Mouse (Mus musculus) limb, embryonic 10.5 days (tissue): ENCODE results near the gene 1700013G24Rik. TPM values are rescaled to one million over a fixed set of nuclear protein-coding genes. Genes with fewer than 3 reads are reported as not detected.

Experiments
- DNase-seq: peaks from one replicate; pipeline ENCODE4 v3.0.0-alpha.2; 2017; ENCODE audit warnings: low spot score
- H3K27ac ChIP-seq: fragments of 300-500 bp; sonication (generic); 2 replicates; pipeline ENCODE4 v1.5.1; 2016; ENCODE audit warnings: mild to moderate bottlenecking
- H3K27me3 ChIP-seq: fragments of 300-500 bp; sonication (generic); 2 replicates; pipeline ENCODE4 v1.6.1; 2016; ENCODE audit warnings: low read depth, mild to moderate bottlenecking; ENCODE audit not compliant: poor library complexity, severe bottlenecking
- H3K36me3 ChIP-seq: fragments of 300-500 bp; sonication (generic); 2 replicates; pipeline ENCODE4 v1.6.1; 2016; ENCODE audit warnings: mild to moderate bottlenecking, moderate library complexity
- H3K4me1 ChIP-seq: fragments of 300-500 bp; sonication (generic); 2 replicates; pipeline ENCODE4 v1.6.1; 2016
- H3K4me3 ChIP-seq: fragments of 300-500 bp; sonication (generic); 2 replicates; pipeline ENCODE4 v1.5.1; 2016; ENCODE audit warnings: mild to moderate bottlenecking, moderate library complexity
- H3K9me3 ChIP-seq: fragments of 300-500 bp; sonication (generic); replicated peaks from 2 replicates; pipeline ENCODE4 v1.6.1; 2016; ENCODE audit warnings: mild to moderate bottlenecking
- WGBS: fragments of 180-500 bp; shearing (Covaris S2); methylation state at CpG from one replicate; pipeline ENCODE4 v1.1.7; 2016; 5-methylcytosine and 5-hydroxymethylcytosine counted together
- polyA plus RNA-seq: library from polyadenylated mRNA; unstranded; fragments of >200 nt; fragmentation: Nextera tagmentation; extraction: Ambion mirVana; gene quantifications from 2 replicates; pipeline ENCODE4 v1.2.1, GENCODE M21; 2016

1700013G24Rik gene
- polyA plus RNA-seq, 1 experiment from 2014 or later = not detected

DNA sequence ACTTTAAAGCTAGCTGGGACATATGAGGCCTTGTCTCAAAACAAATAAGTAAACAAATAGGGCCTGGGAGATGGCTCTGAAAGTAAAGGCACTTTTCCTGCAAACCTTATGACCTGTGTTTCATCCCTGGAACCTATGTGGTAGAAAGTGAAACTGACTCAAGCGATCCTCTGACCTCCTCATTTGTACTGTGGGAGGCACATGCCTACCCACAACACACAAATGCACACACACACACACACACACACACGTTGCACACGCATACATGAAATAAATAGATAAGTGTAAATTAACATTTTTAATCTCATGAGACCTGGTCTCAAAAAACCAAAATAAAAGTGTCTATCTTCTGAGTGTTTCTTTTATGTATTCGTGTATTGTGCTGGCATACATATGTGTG is 7.2 kb upstream of the 1700013G24Rik start:
- Histone ChIP-seq H3K4me1 (0 out of 2 replicates have a peak, but pooled peaks cover 9% of the 10 kb centered on the region), H3K36me3 (no peaks in the 10 kb centered on the region), H3K27ac (no peak overlapping the region), H3K4me3 (no peak overlapping the region), H3K9me3 (no peaks in the 10 kb centered on the region), H3K27me3 (no peaks in the 10 kb centered on the region)
- 89% methylated on average over 4 of the region's 4 CpGs for WGBS
- no peak for DNase-seq

- 0 out of 2 replicates have a peak, but pooled peaks cover 9% of the 10 kb centered on the region for H3K4me1 ChIP-seq
- H3K4me3 ChIP-seq = no peak overlapping the region
- H3K27ac ChIP-seq = no peak overlapping the region
- 72% methylated on average over 7 of the region's 7 CpGs for WGBS
- DNase-seq = no peak
- H3K36me3 ChIP-seq = no peaks in the 10 kb centered on the region
- no peaks in the 10 kb centered on the region for H3K9me3 ChIP-seq
- H3K27me3 ChIP-seq = no peaks in the 10 kb centered on the region
These were observed 5.5 kb upstream of the 1700013G24Rik start for GRCm38 (mm10) chr4:137447363-137448196.

DNA sequence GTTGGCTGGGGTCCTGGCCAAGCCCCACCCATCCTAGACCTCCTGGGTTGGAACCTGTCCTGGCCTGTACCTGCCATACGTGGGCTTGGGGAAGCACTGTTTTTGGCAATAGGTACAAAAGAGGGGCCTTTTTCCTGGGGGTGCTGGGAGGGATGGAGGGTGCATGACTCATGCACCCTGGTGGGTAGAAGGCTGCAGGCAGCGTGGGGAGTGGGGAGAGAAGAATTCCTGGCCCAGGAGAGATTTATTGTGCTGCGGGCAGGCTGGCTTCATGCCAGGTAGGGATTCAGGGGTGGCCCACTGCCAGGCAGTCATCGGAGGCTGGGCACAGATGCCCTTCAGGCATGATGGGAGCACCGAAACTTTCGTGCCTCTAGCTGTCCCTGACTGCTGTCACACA is 4.9 kb upstream of the 1700013G24Rik start:
- no peak overlapping the region for H3K4me3 ChIP-seq
- no peaks in the 10 kb centered on the region for H3K36me3 ChIP-seq
- no peaks in the 10 kb centered on the region for H3K27me3 ChIP-seq
- no peak overlapping the region for H3K27ac ChIP-seq
- WGBS = 76% methylated on average over 6 of the region's 6 CpGs
- no peaks in the 10 kb centered on the region for H3K9me3 ChIP-seq
- 0 out of 2 replicates have a peak, but pooled peaks cover 9% of the 10 kb centered on the region for H3K4me1 ChIP-seq
- DNase-seq = no peak

DNA sequence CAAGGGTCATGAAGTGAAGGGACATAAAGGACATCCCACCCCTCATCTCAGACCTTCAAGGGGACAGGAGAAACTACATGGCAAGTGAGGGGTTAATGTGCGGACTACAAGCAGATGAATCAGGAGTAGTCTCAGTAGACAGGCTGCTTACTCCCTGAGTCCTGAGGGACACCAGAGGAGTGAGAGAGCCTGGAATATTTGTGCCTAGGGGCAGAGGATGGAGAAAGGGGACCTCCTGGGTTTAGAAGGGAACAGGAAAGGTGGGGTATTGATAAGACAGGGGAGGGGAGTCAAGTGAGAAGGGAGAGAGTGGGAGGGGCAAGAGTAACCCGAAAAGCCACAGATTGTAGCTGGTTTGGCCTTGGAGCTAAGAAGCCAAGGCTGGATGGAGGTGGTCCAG is 4.4 kb upstream of the 1700013G24Rik start:
- DNase-seq = no peak
- Histone ChIP-seq H3K27ac (no peak overlapping the region), H3K9me3 (no peaks in the 10 kb centered on the region), H3K36me3 (no peaks in the 10 kb centered on the region), H3K4me1 (0 out of 2 replicates have a peak, but pooled peaks cover 9% of the 10 kb centered on the region), H3K27me3 (no peaks in the 10 kb centered on the region), H3K4me3 (no peak overlapping the region)
- 60% methylated on average over 2 of the region's 2 CpGs for WGBS

GRCm38 (mm10) chr4:137449132-137449531 is 4.0 kb upstream of the 1700013G24Rik start:
- no peaks in the 10 kb centered on the region for H3K36me3 ChIP-seq
- no peaks in the 10 kb centered on the region for H3K27me3 ChIP-seq
- DNase-seq = no peak
- H3K27ac ChIP-seq = no peak overlapping the region
- H3K4me1 ChIP-seq = 0 out of 2 replicates have a peak, but pooled peaks cover 9% of the 10 kb centered on the region
- WGBS = 72% methylated on average over 2 of the region's 2 CpGs
- no peak overlapping the region for H3K4me3 ChIP-seq
- H3K9me3 ChIP-seq = no peaks in the 10 kb centered on the region

DNA sequence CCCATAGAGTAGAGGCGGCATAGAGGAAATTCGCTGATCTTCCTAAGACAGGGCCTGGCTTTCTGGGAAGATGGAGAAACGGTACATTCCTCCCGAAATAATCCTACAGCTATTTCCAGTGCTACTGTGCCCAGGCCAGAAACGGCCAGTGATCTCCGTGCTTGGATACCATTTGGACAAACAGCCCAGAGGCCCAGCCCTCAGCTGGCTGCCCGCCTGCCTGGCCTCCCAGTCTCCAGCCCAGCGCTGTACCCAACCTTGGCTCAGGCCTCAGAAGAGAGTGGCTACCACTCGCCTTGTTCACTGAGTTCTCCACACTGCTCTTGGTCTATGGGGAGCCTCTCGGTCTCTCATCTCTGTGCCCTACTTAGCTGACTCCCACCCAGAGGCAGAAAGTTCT is 3.4 kb upstream of the 1700013G24Rik start:
- 87% methylated on average over 10 of the region's 10 CpGs for WGBS
- 0 out of 2 replicates have a peak, but pooled peaks cover 9% of the 10 kb centered on the region for H3K4me1 ChIP-seq
- no peaks in the 10 kb centered on the region for H3K27me3 ChIP-seq
- no peak overlapping the region for H3K4me3 ChIP-seq
- peak overlapping the region; percentile 19 for H3K27ac ChIP-seq
- H3K9me3 ChIP-seq = no peaks in the 10 kb centered on the region
- no peaks in the 10 kb centered on the region for H3K36me3 ChIP-seq
- DNase-seq = no peak

- H3K9me3 ChIP-seq = no peaks in the 10 kb centered on the region
- DNase-seq = no peak
- H3K4me1 ChIP-seq = 0 out of 2 replicates have a peak, but pooled peaks cover 9% of the 10 kb centered on the region
- no peaks in the 10 kb centered on the region for H3K27me3 ChIP-seq
- no peak overlapping the region for H3K27ac ChIP-seq
- 88% methylated on average over 6 of the region's 6 CpGs for WGBS
- H3K36me3 ChIP-seq = no peaks in the 10 kb centered on the region
- no peak overlapping the region for H3K4me3 ChIP-seq
These were observed 894 bp upstream of the 1700013G24Rik start for GRCm38 (mm10) chr4:137452190-137452589.

GRCm38 (mm10) chr4:137454582-137454981 is 1.5 kb downstream of the 1700013G24Rik start:
- WGBS = 89% methylated on average over 14 of the region's 14 CpGs
- Histone ChIP-seq H3K36me3 (no peaks in the 10 kb centered on the region), H3K4me1 (peaks cover 11% of the 10 kb centered on the region), H3K9me3 (no peaks in the 10 kb centered on the region), H3K27ac (no peak overlapping the region), H3K27me3 (no peaks in the 10 kb centered on the region), H3K4me3 (no peak overlapping the region)
- no peak for DNase-seq

DNA sequence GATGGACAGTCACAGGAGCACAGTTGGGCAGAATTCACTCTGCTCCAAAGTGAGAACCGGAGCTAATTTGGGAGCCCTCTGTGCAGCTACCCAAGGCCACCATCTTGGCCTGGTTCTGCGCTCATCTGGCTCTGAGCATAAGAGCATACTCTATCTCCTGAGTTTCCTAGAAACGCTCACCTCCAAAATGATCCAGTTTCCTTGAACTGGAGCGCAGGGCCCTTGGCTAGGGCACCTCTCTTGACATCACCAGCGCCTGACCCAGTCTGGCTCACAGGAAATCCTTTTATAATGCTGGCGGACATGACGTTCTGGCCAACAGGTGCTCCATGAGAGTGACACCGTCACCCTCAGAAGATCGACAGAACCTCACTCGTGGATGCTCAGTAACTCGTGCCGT is 3.5 kb downstream of the 1700013G24Rik start:
- H3K4me1 ChIP-seq = peaks cover 18% of the 10 kb centered on the region
- WGBS = 92% methylated on average over 12 of the region's 12 CpGs
- H3K4me3 ChIP-seq = no peak overlapping the region
- no peaks in the 10 kb centered on the region for H3K36me3 ChIP-seq
- no peak overlapping the region for H3K27ac ChIP-seq
- no peaks in the 10 kb centered on the region for H3K27me3 ChIP-seq
- DNase-seq = no peak
- H3K9me3 ChIP-seq = no peaks in the 10 kb centered on the region

DNA sequence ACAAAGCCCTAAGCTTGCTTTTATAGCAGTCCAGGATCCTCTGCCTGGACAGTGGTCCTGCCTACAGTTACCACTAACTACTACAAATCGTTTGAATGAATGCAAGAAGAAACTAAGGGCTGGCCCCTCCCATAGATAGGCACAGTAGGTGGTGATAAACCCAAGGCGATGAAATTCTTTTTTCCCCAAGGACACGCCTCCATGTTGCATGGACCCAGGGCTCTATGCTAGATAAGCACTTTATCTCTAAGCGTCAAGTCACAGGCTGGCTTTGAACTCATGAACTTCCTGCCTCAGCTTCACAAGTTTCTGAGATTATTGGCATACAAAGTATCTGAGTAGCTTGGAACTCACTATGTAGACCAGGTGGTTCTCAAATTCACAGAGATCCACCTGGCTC is 4.2 kb downstream of the 1700013G24Rik start:
- Histone ChIP-seq H3K36me3 (no peaks in the 10 kb centered on the region), H3K27me3 (no peaks in the 10 kb centered on the region), H3K4me3 (no peak overlapping the region), H3K9me3 (no peaks in the 10 kb centered on the region), H3K27ac (no peak overlapping the region), H3K4me1 (peaks cover 25% of the 10 kb centered on the region)
- DNase-seq = no peak
- 86% methylated on average over 4 of the region's 4 CpGs for WGBS

DNA sequence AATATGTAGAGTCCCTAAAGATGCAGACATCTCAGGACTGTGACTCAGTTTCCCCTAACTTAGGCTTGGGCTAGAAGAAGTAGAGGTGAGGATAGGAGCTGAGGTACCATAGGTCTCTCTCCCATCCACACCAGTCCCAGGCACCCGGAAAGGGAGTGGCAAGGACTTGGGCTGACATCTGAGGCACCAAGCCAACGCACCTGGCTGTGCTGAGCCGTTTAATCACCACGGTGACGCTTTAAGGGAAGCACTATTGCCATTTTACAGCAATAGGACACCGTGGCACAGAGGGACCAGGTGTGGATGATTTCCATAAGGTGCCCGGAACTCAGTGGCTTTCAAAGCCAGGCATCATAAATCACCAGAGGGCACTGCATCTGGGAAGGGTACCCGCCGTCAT is 5.2 kb downstream of the 1700013G24Rik start:
- Histone ChIP-seq H3K4me3 (no peak overlapping the region), H3K36me3 (no peaks in the 10 kb centered on the region), H3K9me3 (no peaks in the 10 kb centered on the region), H3K27ac (no peak overlapping the region), H3K4me1 (peaks cover 30% of the 10 kb centered on the region), H3K27me3 (no peaks in the 10 kb centered on the region)
- DNase-seq = no peak
- WGBS = 83% methylated on average over 9 of the region's 9 CpGs

DNA sequence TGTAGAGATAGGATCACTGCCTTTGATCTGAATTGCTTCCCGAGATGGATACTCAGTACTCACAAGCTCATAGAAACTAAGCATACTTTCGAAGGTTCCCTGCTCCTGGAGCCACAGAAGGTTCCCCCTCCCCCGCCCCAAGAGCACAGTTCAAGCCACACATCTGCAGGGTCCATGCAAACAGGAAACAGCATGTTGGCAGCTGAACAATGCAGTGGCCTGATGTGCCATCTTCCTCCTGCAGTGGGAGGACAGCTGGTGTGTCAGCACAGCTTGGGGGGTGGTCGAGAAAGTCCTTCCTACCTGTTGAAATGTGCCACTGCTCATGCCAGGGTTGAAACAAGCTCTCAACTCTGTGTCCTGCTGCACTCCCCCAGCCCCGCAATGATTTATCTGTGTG is 5.8 kb downstream of the 1700013G24Rik start:
- Histone ChIP-seq H3K4me1 (peaks cover 30% of the 10 kb centered on the region), H3K36me3 (no peaks in the 10 kb centered on the region), H3K4me3 (no peak overlapping the region), H3K27me3 (no peaks in the 10 kb centered on the region), H3K9me3 (no peaks in the 10 kb centered on the region), H3K27ac (peak overlapping the region; percentile 50)
- DNase-seq = no peak
- 65% methylated on average over 5 of the region's 5 CpGs for WGBS

DNA sequence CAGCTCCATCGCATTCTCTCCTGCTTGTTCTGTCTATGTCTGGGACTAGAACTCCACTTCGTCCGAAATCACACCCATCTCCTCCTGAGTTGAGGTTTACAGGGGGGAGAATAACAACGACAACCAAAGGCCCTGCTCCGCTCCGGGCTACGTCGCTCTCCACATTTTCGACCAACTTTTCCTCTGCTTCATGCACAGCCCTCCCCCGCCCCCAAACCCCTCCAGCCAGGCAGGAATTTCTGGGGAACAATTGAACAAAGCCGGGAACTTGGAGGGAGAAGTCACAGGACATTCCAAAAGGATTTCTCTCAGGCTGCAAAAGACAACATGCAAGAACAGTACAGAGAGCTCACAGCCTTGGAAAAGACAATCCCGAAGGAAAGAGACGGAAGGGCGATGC is 7.6 kb downstream of the 1700013G24Rik start:
- peak overlapping the region; percentile 58; the same call in 1 of the 2 replicates for H3K27ac ChIP-seq
- no peaks in the 10 kb centered on the region for H3K27me3 ChIP-seq
- H3K9me3 ChIP-seq = no peaks in the 10 kb centered on the region
- 87% methylated on average over 14 of the region's 14 CpGs for WGBS
- no peak for DNase-seq
- H3K4me3 ChIP-seq = no peak overlapping the region
- H3K36me3 ChIP-seq = no peaks in the 10 kb centered on the region
- peaks cover 39% of the 10 kb centered on the region for H3K4me1 ChIP-seq
